Mouse (Mus musculus) olfactory bulb, adult 2 months (tissue): Measurements from ENCODE around the gene Chrna10. TPM values are rescaled to one million over a fixed set of nuclear protein-coding genes. Genes with fewer than 3 reads are reported as not detected.

Source experiments
- H3K27ac ChIP-seq: fragments of 200-500 bp; 2 replicates; pipeline ENCODE4 v1.5.1; 2012; ENCODE audit warnings: low read depth, low read length; ENCODE audit not compliant: insufficient read depth
- H3K4me1 ChIP-seq: fragments of 200-500 bp; 2 replicates; pipeline ENCODE4 v1.6.1; 2012; ENCODE audit warnings: low read length; ENCODE audit not compliant: control insufficient read depth, insufficient read depth
- H3K4me3 ChIP-seq: fragments of 200-500 bp; 2 replicates; pipeline ENCODE4 v1.5.1; 2012; ENCODE audit warnings: mild to moderate bottlenecking, low read depth, low read length, moderate library complexity; ENCODE audit not compliant: insufficient read depth
- CTCF ChIP-seq: fragments of 200-500 bp; IDR thresholded peaks from 2 replicates; pipeline ENCODE4 v1.5.1; 2012; ENCODE audit warnings: low read depth, mild to moderate bottlenecking, low read length, moderate library complexity; ENCODE audit not compliant: insufficient read depth
- POLR2A ChIP-seq: fragments of 200-500 bp; IDR thresholded peaks from 2 replicates; pipeline ENCODE4 v1.6.1; 2012; ENCODE audit warnings: mild to moderate bottlenecking, low read depth, low read length, moderate library complexity; ENCODE audit not compliant: insufficient read depth
- WGBS: fragments of 180-500 bp; shearing (Covaris S2); methylation state at CpG from one replicate; pipeline ENCODE4 v1.1.7; 2018; 5-methylcytosine and 5-hydroxymethylcytosine counted together
- polyA plus RNA-seq: library from polyadenylated mRNA; stranded (reverse); fragments of >200 nt; gene quantifications from 2 replicates; pipeline ENCODE4 v1.2.4, GENCODE M21; 2012; ENCODE audit warnings: low replicate concordance; ENCODE audit not compliant: missing spikeins, insufficient read depth, insufficient read length

Gene Chrna10
- polyA plus RNA-seq, 1 experiment = not detected

DNA sequence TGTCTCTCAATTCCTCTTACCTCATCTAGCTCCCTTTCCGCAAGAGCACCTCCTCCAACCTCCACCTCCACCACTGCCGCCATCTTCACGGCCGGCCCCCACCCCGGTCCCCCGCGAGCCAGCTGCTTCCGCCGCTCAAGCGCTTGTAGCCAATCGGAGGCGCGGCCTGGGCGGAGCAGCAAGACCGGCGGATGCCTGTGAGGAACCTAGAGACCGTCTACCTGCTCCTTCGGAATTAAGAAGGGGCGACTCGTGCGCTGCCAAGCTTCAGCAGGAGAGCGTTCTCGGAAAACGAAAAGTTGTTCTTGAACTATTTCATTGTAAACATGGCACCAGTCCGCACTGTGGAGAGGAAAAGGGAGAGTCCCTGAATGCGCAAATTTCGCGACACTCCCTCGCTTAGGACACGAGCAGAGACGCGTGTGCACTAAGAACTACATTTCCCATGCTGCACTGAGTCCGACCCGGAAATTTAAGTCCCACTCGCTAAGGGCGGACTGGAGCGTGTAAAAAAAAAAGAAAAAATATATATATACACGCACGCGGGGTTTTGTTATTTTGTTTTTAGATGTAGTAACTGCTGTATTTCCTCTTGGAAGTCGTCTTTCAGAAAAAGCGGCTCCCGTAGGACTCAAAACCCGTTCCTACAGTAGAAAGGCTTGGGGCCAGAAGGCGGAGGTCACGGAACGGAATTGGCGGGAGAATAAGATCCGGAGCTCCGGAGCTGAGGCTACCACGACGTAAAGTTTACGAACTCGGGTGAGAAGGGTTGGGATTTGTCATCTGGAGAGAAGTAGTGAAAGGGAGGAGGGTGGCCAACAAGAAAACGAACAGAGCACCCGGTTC lies 51.4 kb downstream of the Chrna10 start, which contains the start of the genes Rnf121, Xndc1 and Xntrpc:
Gene Rnf121 (minus strand): TSS at position 424 of the 846 bp plus-strand sequence.
Gene Xndc1 (plus strand): TSS at position 466 of the 846 bp plus-strand sequence.
Gene Xntrpc (plus strand): TSS at position 668 of the 846 bp plus-strand sequence.
- TF ChIP-seq POLR2A (peak; percentile 80; the same call in 1 of the 2 replicates), CTCF (no peak)
- peak within 1 kb of the TSS; percentile 87 for H3K27ac ChIP-seq
- under 1% methylated on average over 56 of the region's 56 CpGs for WGBS

DNA sequence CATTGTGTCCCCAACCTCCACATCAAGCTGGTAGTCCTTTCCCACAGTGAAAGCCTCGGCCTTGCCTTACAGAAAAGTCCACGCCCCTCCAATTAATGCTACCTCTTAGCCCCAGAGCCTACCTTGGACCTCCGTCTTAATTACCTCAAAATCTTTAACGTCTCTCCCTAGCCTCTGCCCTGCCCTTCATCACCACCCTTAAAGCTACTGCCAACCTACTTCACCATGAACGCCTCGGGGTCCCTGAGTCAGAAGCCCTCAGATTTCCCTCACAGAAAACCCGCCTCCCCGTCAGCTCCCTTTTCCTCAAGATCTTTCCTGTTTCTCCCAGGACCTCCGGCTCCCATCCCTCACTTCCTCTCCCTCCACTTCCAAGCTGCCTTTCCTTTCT lies 52.0 kb downstream of the Chrna10 start:
- 1% methylated on average over 9 of the region's 9 CpGs for WGBS
- peaks cover 7% of the 10 kb centered on the region; the same call in 1 of the 2 replicates for H3K4me1 ChIP-seq
- H3K4me3 ChIP-seq = peak overlapping the region; percentile 95
- H3K27ac ChIP-seq = peak overlapping the region; percentile 73
- TF ChIP-seq POLR2A (no peak), CTCF (no peak)

More for the DNA sequence above, 51.4 kb downstream of the Chrna10 start, which contains the start of the genes Rnf121, Xndc1 and Xntrpc:
- Histone ChIP-seq H3K4me3 (peak within 1 kb of the TSS; percentile 95), H3K4me1 (peaks cover 7% of the 10 kb centered on the region; the same call in 1 of the 2 replicates)

DNA sequence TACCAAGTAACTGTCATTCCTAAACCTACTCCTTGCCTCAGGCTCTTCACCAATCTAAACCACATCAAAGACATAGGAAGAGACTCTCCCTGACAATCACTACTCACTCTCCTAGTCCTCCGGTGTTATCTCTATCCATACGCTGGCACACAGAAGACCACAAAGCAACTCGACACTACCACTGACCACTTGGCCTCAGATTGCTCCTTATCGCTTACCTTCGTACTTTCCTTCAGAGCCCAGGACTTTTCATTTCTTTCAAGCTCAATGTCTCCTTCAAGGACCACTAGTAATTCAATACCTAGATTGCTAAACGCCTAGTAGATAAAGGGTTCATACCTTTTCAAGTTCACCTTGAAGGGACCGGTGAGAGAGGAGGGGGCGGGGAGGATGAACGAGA lies 52.7 kb downstream of the Chrna10 start:
- Histone ChIP-seq H3K4me3 (no peak overlapping the region), H3K27ac (no peak overlapping the region), H3K4me1 (peaks cover 7% of the 10 kb centered on the region; the same call in 1 of the 2 replicates)
- TF ChIP-seq POLR2A = no peak
- TF ChIP-seq CTCF = no peak
- 89% methylated on average over 9 of the region's 9 CpGs for WGBS

DNA sequence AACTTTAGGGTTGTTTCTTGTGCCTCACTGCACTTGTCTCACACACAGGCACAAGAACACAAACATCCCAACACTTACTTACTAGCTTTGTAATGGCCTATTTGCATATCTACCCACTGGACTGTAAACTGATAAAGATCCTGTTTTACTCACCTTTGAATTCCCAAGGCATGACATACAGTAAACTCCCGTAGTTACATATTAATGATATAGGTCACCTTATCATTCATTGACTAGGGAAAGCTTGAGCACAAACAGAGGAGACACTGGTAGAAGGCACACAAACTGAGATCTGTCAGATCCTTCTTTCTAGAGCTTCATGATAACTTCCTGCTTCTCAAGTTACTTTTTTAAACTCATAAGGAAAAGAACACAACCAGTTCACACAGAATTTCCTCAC lies 54.4 kb downstream of the Chrna10 start:
- TF ChIP-seq POLR2A (no peak), CTCF (no peak)
- Histone ChIP-seq H3K27ac (no peak overlapping the region), H3K4me3 (no peak overlapping the region), H3K4me1 (peaks cover 7% of the 10 kb centered on the region; the same call in 1 of the 2 replicates)
- 65% methylated on average over 1 of the region's 1 CpGs for WGBS

DNA sequence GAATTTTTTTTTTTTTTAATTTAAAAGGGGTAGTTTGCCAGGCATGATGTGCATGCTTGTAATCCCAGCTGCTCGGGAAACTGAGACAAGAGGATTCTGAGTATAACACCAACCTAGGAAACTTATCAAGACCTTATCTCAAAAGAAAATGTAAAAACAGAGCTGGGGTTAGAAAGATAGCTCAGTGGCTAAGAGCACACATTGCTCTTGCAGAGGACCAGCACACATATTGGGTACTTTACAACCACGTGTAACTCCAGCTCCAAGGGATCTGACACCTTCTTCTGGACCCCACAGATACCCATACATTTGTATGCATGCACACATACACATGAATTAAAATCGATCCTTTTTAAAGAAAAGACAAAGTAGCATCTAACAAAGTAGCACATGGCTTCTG lies 55.3 kb downstream of the Chrna10 start:
- WGBS = 84% methylated on average over 3 of the region's 3 CpGs
- TF ChIP-seq POLR2A (no peak), CTCF (no peak)
- peaks cover 4% of the 10 kb centered on the region; the same call in 1 of the 2 replicates for H3K4me1 ChIP-seq
- no peak overlapping the region for H3K4me3 ChIP-seq
- no peak overlapping the region for H3K27ac ChIP-seq

Other genes with a start within 250 kb of the Chrna10 start
- not detected in 2 replicates for gene Folr1, start 246.0 kb downstream of the Chrna10 start, polyA plus RNA-seq
- not detected in 2 replicates for gene Lamtor1, start 210.9 kb downstream of the Chrna10 start, polyA plus RNA-seq
- not detected in 2 replicates for gene Tomt, start 210.5 kb downstream of the Chrna10 start, polyA plus RNA-seq
- not detected in 2 replicates for gene Lrrc51, start 182.9 kb downstream of the Chrna10 start, polyA plus RNA-seq
- 257 TPM in 1 of 2 replicates, not detected in the other for gene Numa1, start 182.7 kb downstream of the Chrna10 start, polyA plus RNA-seq
- not detected in 2 replicates for gene Il18bp, start 98.1 kb downstream of the Chrna10 start, polyA plus RNA-seq
- not detected in 2 replicates for gene Rnf121, start 51.4 kb downstream of the Chrna10 start, polyA plus RNA-seq
- not detected in 2 replicates for gene Xndc1, start 51.3 kb downstream of the Chrna10 start, polyA plus RNA-seq
- gene Xntrpc, start 51.1 kb downstream of the Chrna10 start, polyA plus RNA-seq = not detected in 2 replicates
- gene Trpc2, start 33.7 kb downstream of the Chrna10 start, polyA plus RNA-seq = not detected in 2 replicates
- gene Art1, start 15.1 kb downstream of the Chrna10 start, polyA plus RNA-seq = not detected in 2 replicates
- gene Art5, start 7.3 kb downstream of the Chrna10 start, polyA plus RNA-seq = not detected in 2 replicates
- not detected in 2 replicates for gene Nup98, start 93.3 kb upstream of the Chrna10 start, polyA plus RNA-seq
- gene Pgap2, start 93.4 kb upstream of the Chrna10 start, polyA plus RNA-seq = not detected in 2 replicates
- not detected in 2 replicates for gene Rhog, start 139.2 kb upstream of the Chrna10 start, polyA plus RNA-seq
- not detected in 2 replicates for gene Stim1, start 151.0 kb upstream of the Chrna10 start, polyA plus RNA-seq